Mouse (Mus musculus): Measurements from ENCODE around the gene Arl16. TPM values are rescaled to one million over a fixed set of nuclear protein-coding genes. Genes with fewer than 3 reads are reported as not detected.

The Arl16 gene
- polyA plus RNA-seq (2015; fragmentation: Illumina TruSeq; extraction: RNeasy Lipid Tissue Mini Kit (QIAGEN cat#74804); ENCODE audit: insufficient read depth, low replicate concordance) = 23.9 TPM

GRCm38 (mm10) chr11:120467051-120467735 is at the start of gene Arl16:
TSS of gene Arl16 (minus strand) at chr11:120467607.

GRCm38 (mm10) chr11:120491317-120492023 is 24.1 kb upstream of the Arl16 start, which contains the start of gene Slc25a10:
TSS of gene Slc25a10 (plus strand) at chr11:120491840.

DNA sequence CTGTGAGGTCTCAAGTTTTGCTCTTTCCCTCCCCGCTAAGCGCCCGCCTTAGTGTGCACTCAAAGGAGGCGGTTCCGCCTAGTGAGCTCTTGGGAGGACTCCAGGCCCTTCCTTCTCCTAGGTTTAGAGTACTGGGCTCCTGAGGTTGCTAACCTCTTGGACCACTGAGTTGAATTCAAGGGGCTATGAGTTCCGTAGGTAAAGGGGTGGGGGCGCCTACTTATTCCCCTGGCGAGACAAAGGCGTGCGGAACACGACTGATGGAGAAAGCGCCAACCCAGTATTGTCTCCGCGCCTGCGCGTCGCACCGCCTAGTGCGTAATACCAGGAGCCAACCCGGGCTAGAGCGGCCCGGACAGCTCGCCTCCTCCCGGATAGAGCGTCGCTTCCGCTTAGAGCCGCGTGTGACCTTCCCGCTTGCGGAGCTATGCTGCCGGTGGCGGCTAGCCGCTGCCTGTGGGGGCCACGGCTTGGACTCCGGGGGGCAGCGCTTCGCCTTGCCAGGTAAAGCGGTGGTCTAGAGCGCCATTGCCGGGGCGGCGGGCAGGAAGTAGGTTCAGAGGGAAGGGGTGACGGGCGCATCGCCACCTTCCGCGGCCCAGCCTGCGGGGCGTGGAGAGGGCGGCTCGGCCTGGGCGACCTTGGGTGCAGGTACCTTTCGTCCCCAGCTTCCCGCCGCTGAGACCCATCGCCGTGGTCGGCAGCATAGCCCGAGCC is 17.0 kb upstream of the Arl16 start, which contains the start of gene Mrpl12:
Gene Mrpl12 (plus strand): TSS at position 349 of the 717 bp plus-strand sequence.

DNA sequence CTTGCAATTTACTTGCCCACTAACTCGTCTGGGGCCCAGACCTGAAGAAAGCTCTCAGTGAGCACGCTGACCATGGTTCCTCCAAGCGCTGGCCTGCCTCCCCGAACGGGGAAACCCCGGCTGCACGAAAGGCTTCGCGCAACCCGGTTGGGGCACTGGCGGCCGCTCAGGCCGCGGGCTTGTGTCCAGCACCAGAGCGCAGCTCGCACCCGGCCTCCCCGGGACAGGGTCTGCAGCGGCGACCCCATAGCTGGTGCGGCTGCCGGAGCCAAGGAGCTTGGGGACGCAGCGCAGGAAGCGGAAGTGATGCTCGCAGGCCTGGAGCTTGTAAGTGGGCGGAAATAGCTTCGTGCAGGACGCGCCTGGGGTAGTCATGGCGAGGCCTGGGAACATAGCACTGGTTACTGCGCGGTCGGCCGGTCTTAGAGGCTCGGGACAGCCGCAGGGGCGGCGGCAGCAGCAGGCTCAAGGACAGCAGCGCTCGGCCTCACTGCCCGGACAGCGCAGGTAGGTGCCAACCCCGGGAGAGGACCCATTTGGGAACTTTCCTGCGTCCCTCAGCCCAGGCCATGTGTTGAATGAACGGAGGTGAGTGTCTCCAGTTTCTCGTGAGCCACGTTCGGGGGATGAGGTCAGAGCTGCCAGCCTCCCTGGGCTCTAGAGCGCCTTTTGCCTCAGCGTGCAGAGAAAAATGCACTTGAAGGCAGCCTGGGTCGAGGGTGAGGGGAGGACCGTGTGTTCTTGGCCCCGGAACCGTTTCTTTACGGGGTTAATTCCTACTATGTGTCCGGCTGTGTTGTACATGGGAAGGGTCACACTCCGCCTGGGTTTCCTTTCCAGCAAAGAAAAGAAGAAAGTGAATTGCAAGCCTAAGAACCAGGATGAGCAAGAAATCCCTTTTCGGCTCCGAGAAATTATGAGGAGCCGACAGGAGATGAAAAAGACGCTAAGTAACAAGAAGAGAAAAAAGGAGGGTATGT is 9.3 kb downstream of the Arl16 start, which contains the start of the genes Oxld1 and Ccdc137:
Gene Oxld1 (minus strand): TSS at position 297 of the 980 bp plus-strand sequence.
Gene Ccdc137 (plus strand): TSS at position 344 of the 980 bp plus-strand sequence.

GRCm38 (mm10) chr11:120453306-120453705 is 14.1 kb downstream of the Arl16 start, which contains the start of gene Pde6g:
TSS of gene Pde6g (minus strand) at chr11:120453500.

DNA sequence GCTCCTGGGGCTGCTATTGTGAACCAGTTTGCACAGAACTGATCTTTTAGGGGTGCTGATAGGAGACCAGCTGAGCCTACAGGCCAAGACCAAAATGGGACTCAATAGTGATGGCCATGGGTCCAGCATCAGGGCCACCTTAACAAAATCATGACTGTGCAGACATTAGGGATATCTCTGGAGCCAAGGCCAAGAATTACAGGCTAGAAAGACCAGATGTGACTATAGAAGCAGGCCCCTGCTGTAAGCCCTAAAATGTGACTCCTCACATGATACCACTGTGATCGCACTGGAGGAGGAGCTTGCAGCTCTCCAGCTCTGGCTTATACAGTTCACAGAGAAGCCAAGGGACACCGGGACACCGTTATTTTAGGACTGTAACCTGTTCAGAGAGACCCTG is 25.1 kb downstream of the Arl16 start, which contains the start of gene Tspan10:
Gene Tspan10 (plus strand): TSS at position 301 of the 400 bp plus-strand sequence.

DNA sequence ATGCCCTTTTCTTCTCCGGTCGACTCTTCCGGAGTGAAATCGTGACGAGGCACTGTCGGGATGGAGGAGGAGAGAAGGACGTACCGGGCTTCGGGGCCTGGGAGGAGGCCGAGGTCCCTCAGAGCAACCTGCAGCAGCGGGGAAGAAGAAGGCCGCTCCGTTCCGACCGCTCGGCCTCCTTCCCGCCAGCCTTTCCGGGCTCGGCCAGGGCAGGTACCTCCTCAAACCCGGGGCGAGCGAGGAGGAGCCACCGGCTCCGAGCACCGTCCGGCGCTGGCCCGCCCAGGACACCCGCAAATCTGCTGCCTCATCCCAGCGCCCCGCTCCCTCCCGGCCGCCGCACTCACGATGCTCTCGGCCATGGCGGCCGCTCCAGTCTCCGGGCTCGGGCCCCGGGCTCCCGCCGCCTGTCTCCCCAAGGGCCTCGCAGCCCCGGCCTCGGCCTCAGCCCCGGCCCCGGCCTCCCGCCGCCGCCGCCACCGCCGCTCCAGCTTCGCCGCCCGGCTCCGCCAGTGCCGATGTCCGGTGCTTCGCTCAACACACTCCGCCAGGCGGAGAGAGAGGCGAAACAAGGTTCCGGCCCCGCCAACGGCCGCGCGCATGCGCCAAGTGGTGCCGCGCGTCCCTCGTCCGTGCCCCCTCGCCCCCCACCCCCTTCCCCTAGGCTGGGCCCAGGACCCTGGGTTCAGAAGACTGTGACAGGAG is 30.1 kb downstream of the Arl16 start, which contains the start of gene Nploc4:
Gene Nploc4 (minus strand): TSS at position 557 of the 705 bp plus-strand sequence.

Other genes with a start within 250 kb of the Arl16 start
- 2.5 TPM for gene Bahcc1, start 234.7 kb downstream of the Arl16 start, polyA plus RNA-seq (2015; fragmentation: Illumina TruSeq; extraction: RNeasy Lipid Tissue Mini Kit (QIAGEN cat#74804); ENCODE audit: insufficient read depth, low replicate concordance)
- 1,508 TPM for gene Actg1, start 119.1 kb downstream of the Arl16 start, polyA plus RNA-seq (2015; fragmentation: Illumina TruSeq; extraction: RNeasy Lipid Tissue Mini Kit (QIAGEN cat#74804); ENCODE audit: insufficient read depth, low replicate concordance)
- gene Fscn2, start 106.1 kb downstream of the Arl16 start, polyA plus RNA-seq (2015; fragmentation: Illumina TruSeq; extraction: RNeasy Lipid Tissue Mini Kit (QIAGEN cat#74804); ENCODE audit: insufficient read depth, low replicate concordance) = not detected
- 1.6 TPM for gene Faap100, start 88.8 kb downstream of the Arl16 start, polyA plus RNA-seq (2015; fragmentation: Illumina TruSeq; extraction: RNeasy Lipid Tissue Mini Kit (QIAGEN cat#74804); ENCODE audit: insufficient read depth, low replicate concordance)
- 36.3 TPM for gene Nploc4, start 29.9 kb downstream of the Arl16 start, polyA plus RNA-seq (2015; fragmentation: Illumina TruSeq; extraction: RNeasy Lipid Tissue Mini Kit (QIAGEN cat#74804); ENCODE audit: insufficient read depth, low replicate concordance)
- gene Tspan10, start 25.0 kb downstream of the Arl16 start, polyA plus RNA-seq (2015; fragmentation: Illumina TruSeq; extraction: RNeasy Lipid Tissue Mini Kit (QIAGEN cat#74804); ENCODE audit: insufficient read depth, low replicate concordance) = 2.7 TPM
- gene Pde6g, start 14.1 kb downstream of the Arl16 start, polyA plus RNA-seq (2015; fragmentation: Illumina TruSeq; extraction: RNeasy Lipid Tissue Mini Kit (QIAGEN cat#74804); ENCODE audit: insufficient read depth, low replicate concordance) = 0.39 TPM
- 4.1 TPM for gene Oxld1, start 9.5 kb downstream of the Arl16 start, polyA plus RNA-seq (2015; fragmentation: Illumina TruSeq; extraction: RNeasy Lipid Tissue Mini Kit (QIAGEN cat#74804); ENCODE audit: insufficient read depth, low replicate concordance)
- 39.8 TPM for gene Ccdc137, start 9.5 kb downstream of the Arl16 start, polyA plus RNA-seq (2015; fragmentation: Illumina TruSeq; extraction: RNeasy Lipid Tissue Mini Kit (QIAGEN cat#74804); ENCODE audit: insufficient read depth, low replicate concordance)
- gene Mrpl12, start 17.0 kb upstream of the Arl16 start, polyA plus RNA-seq (2015; fragmentation: Illumina TruSeq; extraction: RNeasy Lipid Tissue Mini Kit (QIAGEN cat#74804); ENCODE audit: insufficient read depth, low replicate concordance) = 16.3 TPM
- gene Slc25a10, start 24.2 kb upstream of the Arl16 start, polyA plus RNA-seq (2015; fragmentation: Illumina TruSeq; extraction: RNeasy Lipid Tissue Mini Kit (QIAGEN cat#74804); ENCODE audit: insufficient read depth, low replicate concordance) = 4.4 TPM
- not detected for gene Gcgr, start 63.1 kb upstream of the Arl16 start, polyA plus RNA-seq (2015; fragmentation: Illumina TruSeq; extraction: RNeasy Lipid Tissue Mini Kit (QIAGEN cat#74804); ENCODE audit: insufficient read depth, low replicate concordance)
- gene Mcrip1, start 82.1 kb upstream of the Arl16 start, polyA plus RNA-seq (2015; fragmentation: Illumina TruSeq; extraction: RNeasy Lipid Tissue Mini Kit (QIAGEN cat#74804); ENCODE audit: insufficient read depth, low replicate concordance) = 25.6 TPM
- not detected for gene Ppp1r27, start 83.5 kb upstream of the Arl16 start, polyA plus RNA-seq (2015; fragmentation: Illumina TruSeq; extraction: RNeasy Lipid Tissue Mini Kit (QIAGEN cat#74804); ENCODE audit: insufficient read depth, low replicate concordance)
- gene P4hb, start 105.6 kb upstream of the Arl16 start, polyA plus RNA-seq (2015; fragmentation: Illumina TruSeq; extraction: RNeasy Lipid Tissue Mini Kit (QIAGEN cat#74804); ENCODE audit: insufficient read depth, low replicate concordance) = 169 TPM
- 169 TPM for gene Arhgdia, start 114.0 kb upstream of the Arl16 start, polyA plus RNA-seq (2015; fragmentation: Illumina TruSeq; extraction: RNeasy Lipid Tissue Mini Kit (QIAGEN cat#74804); ENCODE audit: insufficient read depth, low replicate concordance)
- 65.0 TPM for gene Alyref, start 130.8 kb upstream of the Arl16 start, polyA plus RNA-seq (2015; fragmentation: Illumina TruSeq; extraction: RNeasy Lipid Tissue Mini Kit (QIAGEN cat#74804); ENCODE audit: insufficient read depth, low replicate concordance)
- 30.2 TPM for gene Anapc11, start 130.8 kb upstream of the Arl16 start, polyA plus RNA-seq (2015; fragmentation: Illumina TruSeq; extraction: RNeasy Lipid Tissue Mini Kit (QIAGEN cat#74804); ENCODE audit: insufficient read depth, low replicate concordance)
- gene Npb, start 140.9 kb upstream of the Arl16 start, polyA plus RNA-seq (2015; fragmentation: Illumina TruSeq; extraction: RNeasy Lipid Tissue Mini Kit (QIAGEN cat#74804); ENCODE audit: insufficient read depth, low replicate concordance) = not detected
- gene Pcyt2, start 150.3 kb upstream of the Arl16 start, polyA plus RNA-seq (2015; fragmentation: Illumina TruSeq; extraction: RNeasy Lipid Tissue Mini Kit (QIAGEN cat#74804); ENCODE audit: insufficient read depth, low replicate concordance) = 42.1 TPM
- gene Sirt7, start 157.6 kb upstream of the Arl16 start, polyA plus RNA-seq (2015; fragmentation: Illumina TruSeq; extraction: RNeasy Lipid Tissue Mini Kit (QIAGEN cat#74804); ENCODE audit: insufficient read depth, low replicate concordance) = 70.1 TPM
- 22.5 TPM for gene Mafg, start 166.0 kb upstream of the Arl16 start, polyA plus RNA-seq (2015; fragmentation: Illumina TruSeq; extraction: RNeasy Lipid Tissue Mini Kit (QIAGEN cat#74804); ENCODE audit: insufficient read depth, low replicate concordance)
- gene Pycr1, start 176.2 kb upstream of the Arl16 start, polyA plus RNA-seq (2015; fragmentation: Illumina TruSeq; extraction: RNeasy Lipid Tissue Mini Kit (QIAGEN cat#74804); ENCODE audit: insufficient read depth, low replicate concordance) = 1.8 TPM
- 0.73 TPM for gene Myadml2, start 180.6 kb upstream of the Arl16 start, polyA plus RNA-seq (2015; fragmentation: Illumina TruSeq; extraction: RNeasy Lipid Tissue Mini Kit (QIAGEN cat#74804); ENCODE audit: insufficient read depth, low replicate concordance)
- gene Notum, start 193.6 kb upstream of the Arl16 start, polyA plus RNA-seq (2015; fragmentation: Illumina TruSeq; extraction: RNeasy Lipid Tissue Mini Kit (QIAGEN cat#74804); ENCODE audit: insufficient read depth, low replicate concordance) = not detected
- gene Aspscr1, start 205.4 kb upstream of the Arl16 start, polyA plus RNA-seq (2015; fragmentation: Illumina TruSeq; extraction: RNeasy Lipid Tissue Mini Kit (QIAGEN cat#74804); ENCODE audit: insufficient read depth, low replicate concordance) = 22.3 TPM
- 28.0 TPM for gene Cenpx, start 246.1 kb upstream of the Arl16 start, polyA plus RNA-seq (2015; fragmentation: Illumina TruSeq; extraction: RNeasy Lipid Tissue Mini Kit (QIAGEN cat#74804); ENCODE audit: insufficient read depth, low replicate concordance)
- gene Lrrc45, start 246.3 kb upstream of the Arl16 start, polyA plus RNA-seq (2015; fragmentation: Illumina TruSeq; extraction: RNeasy Lipid Tissue Mini Kit (QIAGEN cat#74804); ENCODE audit: insufficient read depth, low replicate concordance) = 10.3 TPM